Mouse (Mus musculus): ENCODE results near the gene Gm20479. TPM values are rescaled to one million over a fixed set of nuclear protein-coding genes. Genes with fewer than 3 reads are reported as not detected.

Gene Gm20479
- total and polyA plus RNA-seq, 3 experiments, result 1.2 TPM; not detected in 2

DNA sequence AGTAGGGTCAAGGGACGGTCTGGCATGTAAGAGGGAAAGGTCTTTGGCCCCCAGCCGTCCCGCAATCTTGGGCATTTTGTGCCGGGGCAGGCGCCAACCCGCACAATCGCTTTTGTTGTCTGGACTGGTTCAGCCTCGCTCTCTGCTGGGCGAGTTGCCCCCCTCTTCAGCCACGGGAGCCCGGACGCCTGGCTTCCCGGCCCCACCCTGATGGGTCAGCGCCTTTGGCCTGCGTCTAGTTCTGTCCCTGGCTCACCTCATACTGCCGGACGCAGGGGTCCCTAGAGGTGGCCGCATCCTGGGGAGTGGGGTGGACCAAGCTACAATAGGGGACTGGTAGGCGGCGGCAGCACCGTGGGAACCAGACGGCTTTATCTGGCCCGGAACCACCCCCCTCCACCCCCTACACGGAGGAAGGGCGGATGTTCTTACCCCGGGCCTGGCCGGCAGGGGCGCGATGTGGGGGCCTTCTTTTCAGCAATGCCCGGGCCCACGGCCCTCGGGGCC lies 22.8 kb downstream of the Gm20479 start:
- H3K4me3 ChIP-seq (ENCODE audit: low read depth, low read length), result no peak overlapping the region; the same call in 1 of the 2 replicates
- H3K27me3 ChIP-seq (ENCODE audit: insufficient read depth, low read length), result peaks cover 87% of the 10 kb centered on the region
- H3K36me3 ChIP-seq (replicated peaks), result no peaks in the 10 kb centered on the region
- no peaks in the 10 kb centered on the region for H3K9me3 ChIP-seq (replicated peaks)
- ATAC-seq (ENCODE audit: extremely low read depth, insufficient number of reproducible peaks, low FRiP score, poor library complexity, severe bottlenecking) (no peak), DNase-seq (ENCODE audit: low spot score) (no peak)
- TF ChIP-seq CTCF (IDR thresholded peaks at IDR 0.05; ENCODE audit: low read depth, low read length), result no peak
- no peak for TF ChIP-seq POLR2AphosphoS5 (IDR thresholded peaks at IDR 0.05; ENCODE audit: insufficient replicate concordance, low read depth, low read length)
- no peak for TF ChIP-seq GATA1 (IDR thresholded peaks at IDR 0.05; ENCODE audit: borderline replicate concordance, low read length)
- TF ChIP-seq TAL1 (conservative IDR thresholded peaks at IDR 0.05; ENCODE audit: low read depth, low read length), result no peak
- TF ChIP-seq GATA2 (IDR thresholded peaks at IDR 0.05; ENCODE audit: borderline replicate concordance, low read depth, low read length), result no peak
- peaks cover 83% of the 10 kb centered on the region for H3K4me1 ChIP-seq (ENCODE audit: insufficient read depth, low read depth, low read length)

DNA sequence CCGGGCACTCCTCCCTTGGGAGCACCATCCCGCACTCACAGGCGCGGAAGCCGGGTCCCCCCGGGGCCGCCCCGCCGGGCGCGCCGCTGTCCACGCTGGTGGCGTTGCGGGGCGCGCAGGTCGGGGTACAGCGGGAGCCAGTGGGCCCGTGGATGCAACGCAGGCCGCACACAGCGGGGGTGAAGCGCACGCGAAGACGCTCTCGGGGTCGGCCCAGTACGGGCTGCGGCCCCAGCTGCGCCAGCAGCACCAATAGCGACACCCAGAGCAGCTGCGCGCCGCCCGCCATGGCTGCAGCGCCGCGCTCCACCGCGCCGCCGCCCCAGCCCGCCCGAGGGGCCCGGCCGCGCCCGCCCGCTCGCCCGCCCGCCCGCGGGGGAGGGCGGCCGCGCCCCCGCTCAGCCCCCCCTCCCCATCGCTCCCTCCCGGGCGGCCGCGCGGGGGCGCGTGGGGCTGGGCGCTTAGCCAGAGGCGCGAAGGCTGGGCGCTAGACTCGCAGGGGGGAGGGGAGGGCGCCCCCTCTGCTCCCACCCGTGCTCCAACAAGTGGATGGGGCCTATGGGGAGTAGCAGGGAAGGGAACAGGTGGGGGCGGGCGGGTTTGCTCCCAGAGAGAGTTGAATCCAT lies 23.8 kb downstream of the Gm20479 start:
- H3K36me3 ChIP-seq (replicated peaks), result no peaks in the 10 kb centered on the region
- peaks cover 91% of the 10 kb centered on the region for H3K4me1 ChIP-seq (ENCODE audit: insufficient read depth, low read depth, low read length)
- H3K9me3 ChIP-seq (replicated peaks), result no peaks in the 10 kb centered on the region
- TF ChIP-seq POLR2AphosphoS5 (IDR thresholded peaks at IDR 0.05; ENCODE audit: insufficient replicate concordance, low read depth, low read length), result no peak
- no peak for TF ChIP-seq GATA2 (IDR thresholded peaks at IDR 0.05; ENCODE audit: borderline replicate concordance, low read depth, low read length)
- TF ChIP-seq CTCF (IDR thresholded peaks at IDR 0.05; ENCODE audit: low read depth, low read length), result no peak
- no peak for TF ChIP-seq GATA1 (IDR thresholded peaks at IDR 0.05; ENCODE audit: borderline replicate concordance, low read length)
- TF ChIP-seq TAL1 (conservative IDR thresholded peaks at IDR 0.05; ENCODE audit: low read depth, low read length), result no peak
- DNase-seq (ENCODE audit: low spot score) (no peak), ATAC-seq (ENCODE audit: extremely low read depth, insufficient number of reproducible peaks, low FRiP score, poor library complexity, severe bottlenecking) (no peak)
- H3K4me3 ChIP-seq (ENCODE audit: low read depth, low read length), result peak overlapping the region; percentile 68
- peaks cover 85% of the 10 kb centered on the region for H3K27me3 ChIP-seq (ENCODE audit: insufficient read depth, low read length)

DNA sequence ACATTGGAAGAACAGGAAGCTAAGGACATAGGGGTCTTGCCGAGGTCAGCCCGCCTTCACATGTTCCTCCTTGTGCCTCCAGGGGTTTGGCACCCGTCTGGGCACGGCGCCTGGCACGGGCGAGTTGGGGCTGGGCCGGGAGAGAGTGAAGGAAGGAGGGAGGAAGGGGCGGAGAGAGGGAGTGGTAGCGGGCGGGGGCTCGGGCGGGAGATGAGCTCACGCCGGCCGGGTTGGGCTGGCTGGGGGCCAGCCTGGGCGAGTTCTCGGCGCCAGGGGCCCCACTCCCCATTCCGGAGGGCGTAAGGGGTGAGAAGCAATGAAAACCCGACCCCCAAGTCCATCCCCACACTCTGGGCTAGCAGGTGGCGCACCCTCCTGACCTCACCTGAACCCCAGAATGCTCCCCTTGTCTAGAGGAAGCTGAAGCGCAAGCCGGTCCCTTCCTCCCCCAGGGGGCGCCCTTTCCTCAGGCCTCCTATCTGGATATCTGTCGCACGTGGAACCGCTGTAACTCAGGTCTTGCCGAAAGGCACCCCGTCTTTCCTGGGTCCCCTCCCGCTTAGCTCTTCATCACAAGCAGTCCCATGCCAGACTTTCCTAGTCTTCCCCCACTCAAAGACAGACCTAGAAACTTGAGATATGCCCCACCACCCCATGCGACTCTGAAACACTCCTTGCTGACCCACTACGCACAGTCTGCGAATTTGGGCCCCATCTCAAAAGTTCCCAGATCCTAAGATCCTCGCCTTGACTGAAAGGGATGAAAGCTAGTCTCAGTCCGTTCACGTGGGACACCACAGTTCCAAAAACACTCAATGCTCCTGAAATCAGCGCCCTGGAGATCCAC lies 24.6 kb downstream of the Gm20479 start:
- TF ChIP-seq GATA2 (IDR thresholded peaks at IDR 0.05; ENCODE audit: borderline replicate concordance, low read depth, low read length) (no peak), CTCF (IDR thresholded peaks at IDR 0.05; ENCODE audit: low read depth, low read length) (peak; percentile 90), GATA1 (IDR thresholded peaks at IDR 0.05; ENCODE audit: borderline replicate concordance, low read length) (no peak), POLR2AphosphoS5 (IDR thresholded peaks at IDR 0.05; ENCODE audit: insufficient replicate concordance, low read depth, low read length) (no peak), TAL1 (conservative IDR thresholded peaks at IDR 0.05; ENCODE audit: low read depth, low read length) (no peak)
- Histone ChIP-seq H3K27me3 (ENCODE audit: insufficient read depth, low read length) (peaks cover 82% of the 10 kb centered on the region), H3K9me3 (replicated peaks) (no peaks in the 10 kb centered on the region), H3K4me1 (ENCODE audit: insufficient read depth, low read depth, low read length) (peaks cover 90% of the 10 kb centered on the region), H3K36me3 (replicated peaks) (no peaks in the 10 kb centered on the region), H3K4me3 (ENCODE audit: low read depth, low read length) (peak overlapping the region; percentile 68; the same call in 1 of the 2 replicates)
- peak; percentile 89 for DNase-seq (ENCODE audit: low spot score)
- ATAC-seq (ENCODE audit: extremely low read depth, insufficient number of reproducible peaks, low FRiP score, poor library complexity, severe bottlenecking), result peak; percentile 24; the same call in 1 of the 2 replicates

DNA sequence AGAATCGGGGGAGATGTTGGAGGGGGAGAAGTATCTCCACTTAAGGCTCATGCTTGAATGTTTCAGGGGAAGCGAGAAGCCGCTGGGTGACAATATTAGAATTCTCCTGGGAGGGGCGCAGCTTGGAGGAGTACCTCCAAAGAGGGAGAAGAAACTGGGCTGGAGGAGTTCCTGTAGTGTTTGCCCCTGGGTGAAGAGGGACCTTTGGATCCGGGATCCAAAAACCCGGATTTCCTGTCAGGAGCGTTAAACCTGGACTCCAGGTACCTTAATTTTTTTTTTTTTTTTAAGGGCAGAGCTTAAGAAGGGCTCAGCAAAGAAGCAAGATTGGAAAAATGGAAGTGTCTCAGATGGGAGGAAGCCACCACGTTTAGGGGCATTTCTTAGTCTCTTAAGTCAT lies 25.4 kb downstream of the Gm20479 start:
- Histone ChIP-seq H3K27me3 (ENCODE audit: insufficient read depth, low read length) (peaks cover 78% of the 10 kb centered on the region), H3K4me3 (ENCODE audit: low read depth, low read length) (peak overlapping the region; percentile 67; the same call in 1 of the 2 replicates), H3K36me3 (replicated peaks) (no peaks in the 10 kb centered on the region), H3K9me3 (replicated peaks) (no peaks in the 10 kb centered on the region), H3K4me1 (ENCODE audit: insufficient read depth, low read depth, low read length) (peaks cover 83% of the 10 kb centered on the region)
- ATAC-seq (ENCODE audit: extremely low read depth, insufficient number of reproducible peaks, low FRiP score, poor library complexity, severe bottlenecking) (no peak), DNase-seq (ENCODE audit: low spot score) (no peak)
- no peak for TF ChIP-seq TAL1 (conservative IDR thresholded peaks at IDR 0.05; ENCODE audit: low read depth, low read length)
- TF ChIP-seq CTCF (IDR thresholded peaks at IDR 0.05; ENCODE audit: low read depth, low read length), result no peak
- no peak for TF ChIP-seq GATA2 (IDR thresholded peaks at IDR 0.05; ENCODE audit: borderline replicate concordance, low read depth, low read length)

DNA sequence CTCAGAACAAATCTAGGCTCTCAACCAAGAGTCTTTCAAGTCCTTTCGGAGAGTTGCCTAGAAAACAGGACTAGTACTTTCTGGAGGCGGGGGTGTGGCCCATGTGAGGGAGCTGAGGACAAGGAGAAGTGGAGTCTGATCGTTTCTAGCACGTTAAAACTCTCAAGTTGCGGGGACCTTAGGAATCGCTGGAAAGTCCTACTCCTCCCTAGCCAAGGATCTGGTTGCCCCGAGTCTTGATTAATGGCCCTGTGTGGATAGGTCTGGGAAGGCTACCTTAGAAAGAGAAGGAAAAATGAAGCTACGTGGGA lies 25.7 kb downstream of the Gm20479 start:
- Histone ChIP-seq H3K9me3 (replicated peaks) (no peaks in the 10 kb centered on the region), H3K4me3 (ENCODE audit: low read depth, low read length) (peak overlapping the region; percentile 71; the same call in 1 of the 2 replicates), H3K36me3 (replicated peaks) (no peaks in the 10 kb centered on the region), H3K27me3 (ENCODE audit: insufficient read depth, low read length) (peaks cover 78% of the 10 kb centered on the region), H3K4me1 (ENCODE audit: insufficient read depth, low read depth, low read length) (peaks cover 79% of the 10 kb centered on the region)
- DNase-seq (ENCODE audit: low spot score), result no peak
- TF ChIP-seq CTCF (IDR thresholded peaks at IDR 0.05; ENCODE audit: low read depth, low read length) (no peak), GATA2 (IDR thresholded peaks at IDR 0.05; ENCODE audit: borderline replicate concordance, low read depth, low read length) (no peak), POLR2AphosphoS5 (IDR thresholded peaks at IDR 0.05; ENCODE audit: insufficient replicate concordance, low read depth, low read length) (no peak), GATA1 (IDR thresholded peaks at IDR 0.05; ENCODE audit: borderline replicate concordance, low read length) (no peak), TAL1 (conservative IDR thresholded peaks at IDR 0.05; ENCODE audit: low read depth, low read length) (no peak)
- ATAC-seq (ENCODE audit: extremely low read depth, insufficient number of reproducible peaks, low FRiP score, poor library complexity, severe bottlenecking), result no peak

All from G1E (cell line).